Mouse (Mus musculus) liver, adult 2 months (tissue): ENCODE results near the gene Rsbn1.

Experiments used
- CTCF ChIP-seq: fragments of 200-500 bp; IDR thresholded peaks from 2 replicates; pipeline ENCODE4 v1.5.1; 2011; ENCODE audit warnings: low read depth, low read length, control low read depth
- POLR2A ChIP-seq: fragments of 200-500 bp; IDR thresholded peaks from 2 replicates; pipeline ENCODE4 v1.6.1; 2011; ENCODE audit warnings: low read length, control low read depth; ENCODE audit not compliant: insufficient read depth; ENCODE audit errors: extremely low read depth

DNA sequence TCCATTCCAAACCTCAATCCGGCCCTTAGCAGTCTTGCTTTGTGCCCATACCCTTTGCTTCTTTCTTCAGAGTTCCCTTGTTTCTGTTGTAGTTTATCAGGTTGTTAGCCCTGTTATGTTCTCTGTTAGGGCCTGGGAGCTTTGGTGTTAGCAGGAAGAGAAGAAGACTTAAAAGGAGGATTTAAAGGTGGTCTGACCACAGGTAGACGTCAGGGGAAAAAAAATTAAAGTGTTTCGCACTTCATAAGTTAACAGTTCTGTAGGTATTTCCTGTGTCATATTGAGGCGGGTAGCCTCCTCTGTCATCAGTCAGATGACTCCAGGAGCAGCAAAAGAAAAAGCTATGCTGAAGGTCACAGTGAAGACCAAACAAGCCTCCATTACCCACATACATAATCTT is 45.9 kb upstream of the Rsbn1 start:
- TF ChIP-seq CTCF, result no peak
- TF ChIP-seq POLR2A, result no peak
